Mouse (Mus musculus): ENCODE results near the gene Ptpn11. TPM values are rescaled to one million over a fixed set of nuclear protein-coding genes. Genes with fewer than 3 reads are reported as not detected.

Ptpn11 gene
- polyA plus RNA-seq, 1 experiment from 2014 or later: 25.8 TPM

- 69% methylated on average over 8 of the region's 8 CpGs for WGBS
- H3K27me3 ChIP-seq: no peaks in the 10 kb centered on the region
- peaks cover 20% of the 10 kb centered on the region for H3K4me1 ChIP-seq
- H3K9ac ChIP-seq: peak overlapping the region; percentile 19; the same call in 1 of the 2 replicates
- no peak for ATAC-seq (ENCODE audit: low FRiP score, low read depth)
- H3K4me3 ChIP-seq: no peak overlapping the region
- no peak overlapping the region for H3K27ac ChIP-seq
- H3K9me3 ChIP-seq: no peaks in the 10 kb centered on the region
- no peak overlapping the region for H3K4me2 ChIP-seq (replicated peaks)
- no peaks in the 10 kb centered on the region for H3K36me3 ChIP-seq
Measured at GRCm38 (mm10) chr5:121115391-121116157, 75.6 kb downstream of the Ptpn11 start.

- WGBS: 78% methylated on average over 14 of the region's 14 CpGs
- no peaks in the 10 kb centered on the region for H3K9me3 ChIP-seq
- no peaks in the 10 kb centered on the region for H3K27me3 ChIP-seq
- peaks cover 16% of the 10 kb centered on the region for H3K4me1 ChIP-seq
- no peak overlapping the region for H3K4me2 ChIP-seq (replicated peaks)
- no peak overlapping the region for H3K4me3 ChIP-seq
- no peak overlapping the region for H3K9ac ChIP-seq
- H3K27ac ChIP-seq: no peak overlapping the region
- no peaks in the 10 kb centered on the region for H3K36me3 ChIP-seq
- ATAC-seq (ENCODE audit: low FRiP score, low read depth): no peak
Measured at GRCm38 (mm10) chr5:121114151-121114550, 77.0 kb downstream of the Ptpn11 start.

DNA sequence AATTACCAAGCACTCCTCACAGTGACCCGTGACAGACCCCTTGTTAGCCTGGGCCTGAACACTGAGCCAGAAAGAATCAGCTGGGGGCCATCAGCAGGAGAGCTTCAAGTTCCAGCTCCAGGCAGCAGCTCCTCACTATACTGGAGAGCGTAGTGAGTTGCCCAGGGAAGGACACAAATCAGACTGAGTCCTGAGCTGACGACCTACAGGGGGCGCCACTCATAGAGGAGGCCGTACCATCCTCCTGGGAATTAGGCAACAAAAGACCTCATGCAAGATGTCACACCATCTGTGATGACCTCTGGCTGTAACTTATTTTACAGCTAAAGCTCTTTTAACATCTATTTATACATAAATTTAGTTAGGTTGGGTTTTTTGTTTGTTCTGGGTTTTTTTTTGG lies 78.8 kb downstream of the Ptpn11 start:
- Histone ChIP-seq H3K4me3 (no peak overlapping the region), H3K27ac (no peak overlapping the region), H3K36me3 (no peaks in the 10 kb centered on the region), H3K4me1 (0 out of 2 replicates have a peak, but pooled peaks cover 9% of the 10 kb centered on the region), H3K4me2 (replicated peaks) (no peak overlapping the region), H3K9ac (no peak overlapping the region), H3K27me3 (no peaks in the 10 kb centered on the region), H3K9me3 (no peaks in the 10 kb centered on the region)
- no peak for ATAC-seq (ENCODE audit: low FRiP score, low read depth)
- 73% methylated on average over 5 of the region's 5 CpGs for WGBS

GRCm38 (mm10) chr5:121111106-121111915 lies 79.9 kb downstream of the Ptpn11 start:
- no peaks in the 10 kb centered on the region for H3K9me3 ChIP-seq
- no peaks in the 10 kb centered on the region for H3K27me3 ChIP-seq
- 0 out of 2 replicates have a peak, but pooled peaks cover 9% of the 10 kb centered on the region for H3K4me1 ChIP-seq
- no peak for ATAC-seq (ENCODE audit: low FRiP score, low read depth)
- peak overlapping the region; percentile 35; the same call in 1 of the 2 replicates for H3K27ac ChIP-seq
- no peak overlapping the region for H3K9ac ChIP-seq
- no peak overlapping the region for H3K4me3 ChIP-seq
- H3K4me2 ChIP-seq (replicated peaks): no peak overlapping the region
- WGBS: 69% methylated on average over 18 of the region's 18 CpGs
- H3K36me3 ChIP-seq: no peaks in the 10 kb centered on the region

GRCm38 (mm10) chr5:121109185-121109584 lies 82.0 kb downstream of the Ptpn11 start:
- Histone ChIP-seq H3K27ac (no peak overlapping the region), H3K9ac (no peak overlapping the region), H3K36me3 (no peaks in the 10 kb centered on the region), H3K27me3 (no peaks in the 10 kb centered on the region), H3K9me3 (no peaks in the 10 kb centered on the region), H3K4me1 (0 out of 2 replicates have a peak, but pooled peaks cover 9% of the 10 kb centered on the region), H3K4me2 (replicated peaks) (no peak overlapping the region), H3K4me3 (no peak overlapping the region)
- no peak for ATAC-seq (ENCODE audit: low FRiP score, low read depth)
- 82% methylated on average over 7 of the region's 7 CpGs for WGBS

- Histone ChIP-seq H3K4me1 (0 out of 2 replicates have a peak, but pooled peaks cover 4% of the 10 kb centered on the region), H3K36me3 (no peaks in the 10 kb centered on the region), H3K27ac (no peak overlapping the region), H3K4me3 (no peak overlapping the region), H3K9me3 (no peaks in the 10 kb centered on the region), H3K9ac (no peak overlapping the region), H3K4me2 (replicated peaks) (no peak overlapping the region), H3K27me3 (no peaks in the 10 kb centered on the region)
- ATAC-seq (ENCODE audit: low FRiP score, low read depth): no peak
- 89% methylated on average over 3 of the region's 3 CpGs for WGBS
Measured at GRCm38 (mm10) chr5:121106913-121107312, 84.3 kb downstream of the Ptpn11 start.

GRCm38 (mm10) chr5:121100886-121101580 lies 90.2 kb downstream of the Ptpn11 start:
- no peak overlapping the region for H3K4me2 ChIP-seq (replicated peaks)
- H3K36me3 ChIP-seq: no peaks in the 10 kb centered on the region
- no peak overlapping the region for H3K27ac ChIP-seq
- no peaks in the 10 kb centered on the region for H3K9me3 ChIP-seq
- no peak for ATAC-seq (ENCODE audit: low FRiP score, low read depth)
- H3K9ac ChIP-seq: no peak overlapping the region
- H3K27me3 ChIP-seq: no peaks in the 10 kb centered on the region
- no peak overlapping the region for H3K4me3 ChIP-seq
- no peaks in the 10 kb centered on the region for H3K4me1 ChIP-seq
- WGBS: 77% methylated on average over 9 of the region's 9 CpGs

GRCm38 (mm10) chr5:121100095-121100494 lies 91.1 kb downstream of the Ptpn11 start:
- H3K4me3 ChIP-seq: no peak overlapping the region
- H3K27me3 ChIP-seq: no peaks in the 10 kb centered on the region
- H3K36me3 ChIP-seq: no peaks in the 10 kb centered on the region
- no peak overlapping the region for H3K4me2 ChIP-seq (replicated peaks)
- no peak overlapping the region for H3K27ac ChIP-seq
- ATAC-seq (ENCODE audit: low FRiP score, low read depth): no peak
- H3K4me1 ChIP-seq: no peaks in the 10 kb centered on the region
- WGBS: 44% methylated on average over 2 of the region's 2 CpGs
- H3K9me3 ChIP-seq: no peaks in the 10 kb centered on the region
- H3K9ac ChIP-seq: no peak overlapping the region

DNA sequence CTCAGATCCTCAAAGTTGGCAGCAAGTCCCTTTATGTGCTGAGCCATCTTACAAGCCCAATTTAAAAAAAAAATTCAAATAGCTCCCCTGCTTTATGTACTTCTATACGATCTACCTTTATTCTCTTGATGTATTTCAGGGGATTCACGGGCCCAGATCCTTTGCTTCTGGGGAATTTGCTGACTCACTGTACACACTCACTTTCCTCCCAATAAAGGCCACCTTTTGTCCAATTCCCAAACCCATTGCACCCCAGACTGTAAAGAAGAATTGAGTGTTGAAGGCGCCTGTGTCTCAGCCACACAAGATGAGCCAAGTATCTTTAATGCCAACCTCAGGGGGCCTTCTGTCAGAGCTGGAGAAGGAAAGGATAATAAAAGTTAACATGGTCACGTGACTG lies 93.2 kb downstream of the Ptpn11 start:
- no peaks in the 10 kb centered on the region for H3K27me3 ChIP-seq
- no peak for ATAC-seq (ENCODE audit: low FRiP score, low read depth)
- WGBS: 81% methylated on average over 4 of the region's 4 CpGs
- H3K4me2 ChIP-seq (replicated peaks): no peak overlapping the region
- no peak overlapping the region for H3K4me3 ChIP-seq
- H3K27ac ChIP-seq: no peak overlapping the region
- no peaks in the 10 kb centered on the region for H3K4me1 ChIP-seq
- no peaks in the 10 kb centered on the region for H3K9me3 ChIP-seq
- no peak overlapping the region for H3K9ac ChIP-seq
- no peaks in the 10 kb centered on the region for H3K36me3 ChIP-seq

DNA sequence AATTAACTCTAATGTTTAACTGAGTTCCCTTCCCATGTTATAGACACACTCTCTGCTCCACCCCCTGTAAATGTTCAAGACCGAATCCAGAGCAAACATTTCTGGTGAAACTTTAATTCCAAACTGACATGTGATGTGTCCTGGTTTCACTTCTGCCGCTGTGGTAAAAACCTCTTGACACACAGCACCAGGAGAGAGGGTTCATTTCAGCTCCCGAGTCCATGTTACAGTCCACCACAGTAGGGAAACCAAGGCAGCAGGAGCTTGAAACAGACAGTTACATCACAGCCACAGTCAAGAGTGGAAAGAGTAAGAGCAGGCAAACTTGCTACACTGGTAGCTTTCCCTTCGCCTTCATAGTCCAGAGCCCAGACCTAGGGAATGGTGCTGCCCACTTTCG lies 94.5 kb downstream of the Ptpn11 start:
- 92% methylated on average over 5 of the region's 5 CpGs for WGBS

GRCm38 (mm10) chr5:121093281-121093680 lies 97.9 kb downstream of the Ptpn11 start:
- Histone ChIP-seq H3K4me3 (no peak overlapping the region), H3K36me3 (no peaks in the 10 kb centered on the region), H3K9me3 (peaks cover 8% of the 10 kb centered on the region; the same call in 1 of the 2 replicates), H3K9ac (no peak overlapping the region), H3K27ac (no peak overlapping the region), H3K27me3 (no peaks in the 10 kb centered on the region), H3K4me1 (no peaks in the 10 kb centered on the region), H3K4me2 (replicated peaks) (no peak overlapping the region)
- ATAC-seq (ENCODE audit: low FRiP score, low read depth): no peak
- WGBS: 58% methylated on average over 3 of the region's 3 CpGs

More for the DNA sequence above, 94.5 kb downstream of the Ptpn11 start:
- Histone ChIP-seq H3K27ac (no peak overlapping the region), H3K36me3 (no peaks in the 10 kb centered on the region), H3K4me1 (no peaks in the 10 kb centered on the region), H3K4me2 (replicated peaks) (no peak overlapping the region), H3K9ac (no peak overlapping the region), H3K27me3 (no peaks in the 10 kb centered on the region), H3K9me3 (no peaks in the 10 kb centered on the region), H3K4me3 (no peak overlapping the region)
- no peak for ATAC-seq (ENCODE audit: low FRiP score, low read depth)

- H3K27me3 ChIP-seq: no peaks in the 10 kb centered on the region
- H3K9me3 ChIP-seq: peaks cover 8% of the 10 kb centered on the region; the same call in 1 of the 2 replicates
- no peaks in the 10 kb centered on the region for H3K4me1 ChIP-seq
- no peaks in the 10 kb centered on the region for H3K36me3 ChIP-seq
- no peak overlapping the region for H3K4me3 ChIP-seq
- no peak overlapping the region for H3K9ac ChIP-seq
- ATAC-seq (ENCODE audit: low FRiP score, low read depth): no peak
- H3K4me2 ChIP-seq (replicated peaks): no peak overlapping the region
- no peak overlapping the region for H3K27ac ChIP-seq
- WGBS: 72% methylated on average over 7 of the region's 7 CpGs
Measured at GRCm38 (mm10) chr5:121089660-121090059, 101.5 kb downstream of the Ptpn11 start.

All from limb, embryonic 13.5 days (tissue).